Mouse (Mus musculus): ENCODE measurements around the gene Ceacam20.
"Not testable (repeated sequence)": the region's sequence is repeated elsewhere in the genome, so short reads cannot be mapped to it uniquely, and the experiment has no call there.

Ceacam20 gene

DNA sequence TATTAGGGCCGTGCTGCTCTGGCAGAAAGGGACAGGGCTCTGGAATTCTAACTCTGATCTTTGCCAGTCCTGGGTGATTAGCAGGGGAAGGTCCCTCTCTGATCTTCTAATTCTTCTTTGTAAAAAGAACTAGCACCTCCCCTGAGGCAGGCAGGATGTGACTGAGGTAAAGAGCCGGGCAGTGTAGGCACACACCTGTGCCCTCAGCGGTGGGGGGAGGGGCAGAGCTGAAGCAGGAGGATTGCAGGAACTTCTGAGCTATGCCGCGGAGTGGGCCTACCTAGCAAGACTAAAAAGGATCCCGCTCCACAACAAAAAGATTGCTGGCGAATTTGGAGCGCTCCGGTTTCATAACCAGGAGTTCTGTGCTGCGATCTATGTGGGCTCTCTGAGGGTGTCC lies 15.2 kb upstream of the Ceacam20 start:
- DNase-seq, result no peak

DNA sequence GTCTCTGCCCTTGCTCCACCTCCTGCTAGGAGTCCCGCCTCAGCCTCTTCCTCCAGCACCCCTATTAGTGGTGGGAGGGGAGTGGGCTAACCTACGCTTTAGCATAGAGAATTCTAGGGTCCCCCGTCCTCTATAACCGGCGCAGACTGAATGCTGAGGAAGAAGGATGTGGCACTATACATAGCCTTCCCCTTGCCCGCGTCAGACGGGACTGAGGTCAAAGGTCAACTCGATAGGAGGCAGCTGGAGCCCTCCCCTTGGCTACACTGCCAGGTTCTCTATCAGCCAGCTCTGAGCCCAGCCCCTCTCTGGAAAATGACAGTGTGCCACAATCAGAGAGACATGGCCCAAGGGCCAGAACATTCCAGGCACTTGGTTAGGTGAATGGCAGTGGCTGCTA lies 14.6 kb upstream of the Ceacam20 start, which contains the start of gene Igsf23:
Gene Igsf23 (minus strand): TSS at position 168 of the 400 bp plus-strand sequence.
- no peak for DNase-seq

DNA sequence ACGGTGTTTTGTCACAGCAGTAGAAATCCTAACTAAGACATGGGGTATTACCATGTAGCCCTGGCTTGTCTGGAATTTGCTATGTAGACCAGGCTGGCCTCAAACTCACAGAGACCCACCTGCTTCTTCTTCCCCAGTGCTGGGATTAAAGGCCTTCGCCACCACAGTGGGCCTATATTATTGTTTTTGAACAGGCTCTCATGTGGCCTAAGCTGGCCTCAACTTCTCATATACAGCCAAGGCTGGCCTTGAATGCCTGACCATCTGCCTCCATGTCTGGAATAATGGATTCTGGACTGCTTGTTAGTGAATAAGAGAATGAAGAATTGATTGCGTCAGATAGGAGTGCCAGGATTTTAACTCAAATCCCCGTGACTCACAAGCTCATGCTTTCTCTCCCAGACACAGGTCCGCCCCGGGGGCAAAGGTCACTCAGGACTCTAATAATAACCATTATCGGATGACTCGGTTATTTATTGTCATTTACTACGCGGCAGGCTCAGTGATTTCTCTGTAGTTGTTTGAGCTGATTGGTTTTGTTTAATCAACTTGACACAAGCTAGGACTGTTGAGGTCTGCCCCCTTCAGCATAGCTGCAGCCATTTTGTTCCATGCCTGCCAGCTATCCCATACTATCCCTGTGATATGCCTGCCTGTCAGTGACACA lies 12.8 kb upstream of the Ceacam20 start:
- no peak for DNase-seq

GRCm38 (mm10) chr7:19953054-19953453 lies 12.2 kb upstream of the Ceacam20 start:
- DNase-seq, result no peak

DNA sequence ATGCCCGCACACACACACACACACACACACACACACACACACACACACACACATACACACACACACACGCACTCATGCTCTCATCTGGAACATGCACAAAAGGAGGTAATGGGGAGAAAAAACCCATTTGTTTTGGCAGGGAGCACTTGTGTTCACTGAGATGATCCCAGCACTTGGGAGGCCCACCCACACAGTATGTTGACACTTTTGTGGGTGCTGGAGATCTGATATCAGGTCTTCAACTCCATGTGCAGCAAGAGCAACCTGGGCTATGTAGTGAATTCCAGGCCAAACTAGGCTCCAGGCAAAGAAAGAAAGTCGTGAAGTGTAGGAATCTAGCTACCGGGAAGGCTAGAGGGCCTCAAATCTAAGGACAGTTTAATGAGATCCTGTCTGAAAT lies 9.4 kb upstream of the Ceacam20 start:
- no peak for DNase-seq

DNA sequence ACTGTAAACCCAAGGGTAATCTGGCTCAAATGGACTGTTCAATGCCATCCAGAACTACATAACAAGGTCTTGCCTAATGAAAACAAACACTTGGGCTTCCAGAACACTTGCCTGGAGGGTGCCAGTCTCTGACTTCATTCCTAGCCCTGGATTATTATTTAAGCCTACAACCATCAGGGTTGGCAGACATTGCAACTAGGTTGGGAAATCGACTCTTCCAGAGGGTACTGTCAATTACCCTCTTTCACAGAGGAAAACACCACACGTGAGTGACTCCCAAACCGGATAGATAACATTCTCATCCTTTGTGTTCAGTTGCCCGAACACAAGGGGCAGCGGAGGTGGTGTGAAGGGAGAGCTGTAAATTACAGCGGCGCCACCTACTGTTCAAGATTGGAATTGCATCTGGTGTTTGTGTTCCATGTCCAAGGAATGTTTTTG lies 8.9 kb upstream of the Ceacam20 start:
- DNase-seq, result peak; percentile 77

DNA sequence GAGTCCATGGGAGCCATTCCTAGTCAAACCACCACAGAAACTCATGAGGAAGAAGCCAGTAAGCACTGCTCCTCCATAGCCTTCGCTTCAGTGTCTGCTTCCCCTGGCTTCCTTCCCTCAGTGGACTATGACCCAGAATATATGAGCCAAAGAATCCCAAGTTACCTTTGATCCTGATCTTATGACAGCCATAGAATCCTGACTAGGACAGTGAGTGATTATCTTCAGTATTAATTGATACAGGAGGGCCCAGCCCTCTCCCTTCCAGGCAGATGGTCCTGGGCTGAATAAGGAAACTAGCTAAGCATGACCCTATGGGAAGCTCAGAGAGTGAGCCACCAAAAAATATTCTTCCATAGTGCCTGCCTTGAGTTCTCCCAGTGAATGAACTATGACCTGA lies 2.8 kb upstream of the Ceacam20 start:
- DNase-seq, result no peak

- no peak for DNase-seq
Observed at GRCm38 (mm10) chr7:19969106-19969505, 3.9 kb downstream of the Ceacam20 start.

DNA sequence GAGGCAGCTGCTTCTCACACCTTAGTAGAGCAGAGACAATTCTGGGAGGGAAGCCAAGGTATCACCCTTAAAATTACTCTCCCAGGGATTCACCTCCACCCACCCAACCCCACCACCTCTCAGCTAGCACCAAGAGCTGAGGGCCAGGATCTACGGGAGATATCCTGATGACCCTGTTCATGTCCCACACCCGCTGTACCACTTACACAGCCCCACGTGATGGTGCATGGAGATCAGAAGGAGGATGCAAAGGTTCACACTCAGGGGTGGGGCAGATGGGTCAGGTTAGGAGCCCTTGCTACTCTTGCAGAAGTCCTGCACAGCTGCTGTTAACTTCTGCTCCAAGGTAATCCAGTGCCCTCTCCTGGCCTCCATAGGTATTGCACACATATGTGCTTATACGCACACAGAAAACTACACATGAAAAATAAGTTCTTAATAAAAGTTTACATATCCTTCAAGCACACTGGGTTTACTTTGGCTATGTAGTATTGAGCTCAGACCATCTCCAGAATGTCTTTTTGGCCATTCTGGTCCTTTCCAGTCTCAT lies 4.4 kb downstream of the Ceacam20 start:
- DNase-seq, result no peak

- DNase-seq, result no peak
Observed at GRCm38 (mm10) chr7:19970196-19970595, 5.0 kb downstream of the Ceacam20 start.

GRCm38 (mm10) chr7:19971516-19971915 lies 6.3 kb downstream of the Ceacam20 start:
- DNase-seq, result no peak

DNA sequence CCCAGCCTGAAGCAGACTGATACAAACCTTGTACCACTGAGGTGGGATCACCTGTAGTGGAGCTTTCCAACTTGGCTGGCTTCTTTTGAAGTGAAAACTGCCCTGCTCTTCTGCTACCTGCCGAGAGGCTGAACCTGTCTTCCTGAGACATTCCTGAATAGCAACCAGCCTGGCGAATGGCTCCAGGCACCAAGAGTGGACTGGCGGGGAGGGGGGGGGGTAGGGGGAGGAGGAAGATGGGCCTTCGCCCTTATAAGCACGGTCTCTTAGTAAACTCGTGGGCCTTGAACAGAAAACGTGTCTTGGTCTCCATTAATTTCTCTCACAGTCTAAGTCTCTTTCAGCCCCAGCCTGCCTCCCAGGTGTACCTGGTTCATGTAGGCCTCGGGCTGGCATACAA lies 26.0 kb downstream of the Ceacam20 start, which contains the start of gene Nlrp9b:
Gene Nlrp9b (plus strand): TSS at position 301 of the 400 bp plus-strand sequence.
- not testable (repeated sequence) for DNase-seq

- DNase-seq, result not testable (repeated sequence)
Observed at GRCm38 (mm10) chr7:19996721-19997120, 31.5 kb downstream of the Ceacam20 start.

DNA sequence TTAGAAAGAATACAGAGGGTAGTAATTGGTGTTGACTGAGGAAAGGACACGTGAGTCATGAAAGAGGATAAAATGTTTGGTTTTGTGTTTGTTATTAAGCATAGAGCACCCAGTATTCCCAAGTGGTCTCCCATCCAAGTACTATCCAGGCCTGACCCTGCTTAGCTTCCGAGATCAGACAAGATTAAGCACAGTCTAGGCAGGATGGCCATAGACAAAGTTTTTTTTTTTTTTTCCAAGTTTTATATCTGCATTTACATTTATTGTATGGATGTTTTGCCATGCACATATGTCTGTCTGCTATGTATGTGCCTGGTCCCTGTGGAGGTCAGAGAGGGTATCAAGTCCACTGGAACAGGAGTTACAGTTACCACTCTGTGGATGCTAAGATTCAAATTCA lies 44.8 kb downstream of the Ceacam20 start:
- no peak for DNase-seq
